Mouse (Mus musculus): ENCODE results near the gene Mdm4.

The Mdm4 gene

GRCm38 (mm10) chr1:132945826-132946225, 84.5 kb downstream of the Mdm4 start:
- DNase-seq (ENCODE audit: low read depth, low spot score), result no peak

DNA sequence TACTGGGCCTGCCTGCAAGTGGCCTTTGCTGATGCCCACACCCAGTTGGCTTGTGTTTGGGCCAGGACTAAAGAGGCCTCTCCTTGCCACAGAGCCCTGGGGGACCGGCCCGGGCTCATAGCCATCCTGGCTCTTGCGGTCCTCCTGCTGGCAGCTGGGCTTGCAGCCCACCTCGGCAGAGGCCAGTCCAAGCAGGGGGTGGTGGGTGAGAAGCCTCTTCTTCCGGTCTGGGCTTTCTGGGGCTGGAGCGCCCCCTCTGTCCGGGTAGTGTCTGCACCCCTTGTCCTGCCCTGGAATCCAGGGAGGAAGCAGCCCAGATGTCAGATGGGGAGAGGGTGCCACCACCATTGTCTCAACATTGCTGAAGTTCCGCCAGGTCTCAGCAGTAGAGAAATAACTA, 91.4 kb downstream of the Mdm4 start:
- DNase-seq (ENCODE audit: low read depth, low spot score), result no peak

DNA sequence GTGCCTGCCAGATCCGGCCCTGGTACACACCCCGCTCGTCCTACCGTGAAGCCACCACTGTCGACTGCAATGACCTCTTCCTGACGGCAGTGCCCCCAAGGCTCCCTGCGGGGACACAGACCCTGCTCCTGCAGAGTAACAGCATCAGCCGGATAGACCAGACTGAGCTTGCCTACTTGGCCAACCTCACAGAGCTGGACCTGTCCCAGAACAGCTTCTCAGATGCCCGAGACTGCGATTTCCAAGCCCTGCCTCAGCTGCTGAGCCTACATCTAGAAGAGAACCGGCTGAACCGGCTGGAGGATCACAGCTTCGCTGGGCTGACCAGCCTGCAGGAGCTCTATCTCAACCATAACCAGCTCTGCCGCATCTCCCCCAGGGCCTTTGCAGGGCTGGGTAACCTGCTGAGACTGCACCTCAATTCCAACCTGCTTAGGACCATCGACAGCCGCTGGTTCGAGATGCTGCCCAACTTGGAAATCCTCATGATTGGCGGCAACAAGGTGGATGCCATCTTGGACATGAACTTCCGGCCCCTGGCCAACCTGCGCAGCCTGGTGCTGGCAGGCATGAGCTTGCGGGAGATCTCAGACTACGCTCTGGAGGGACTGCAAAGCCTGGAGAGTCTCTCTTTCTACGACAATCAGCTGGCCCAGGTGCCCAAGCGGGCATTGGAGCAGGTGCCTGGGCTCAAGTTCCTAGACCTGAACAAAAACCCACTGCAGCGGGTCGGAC, 92.9 kb downstream of the Mdm4 start:
- no peak for DNase-seq (ENCODE audit: low read depth, low spot score)

DNA sequence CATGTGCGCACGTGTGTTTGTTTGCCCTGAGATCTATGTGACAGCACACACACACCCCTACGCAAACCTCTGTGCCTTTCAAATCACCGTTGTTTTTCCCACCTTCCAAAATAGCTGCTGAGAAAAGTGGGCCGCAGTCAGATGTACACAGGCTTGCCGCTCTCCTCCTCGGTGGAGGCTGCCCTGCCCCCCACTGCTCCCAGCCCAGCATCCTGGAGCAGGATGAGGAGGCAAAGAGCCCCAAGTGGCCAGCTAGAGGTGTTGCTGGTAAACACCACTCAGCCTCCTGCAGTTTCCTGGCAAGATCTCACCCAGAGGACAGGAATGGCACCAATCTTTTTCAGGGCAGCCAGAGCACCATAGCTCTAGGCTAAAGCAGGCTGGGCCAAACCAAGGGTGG, 95.5 kb downstream of the Mdm4 start:
- peak; percentile 58 for DNase-seq (ENCODE audit: low read depth, low spot score)

- no peak for DNase-seq (ENCODE audit: low read depth, low spot score)
Observed at GRCm38 (mm10) chr1:132932421-132932820, 97.9 kb downstream of the Mdm4 start.

- DNase-seq (ENCODE audit: low read depth, low spot score), result no peak
Observed at GRCm38 (mm10) chr1:132930291-132930690, 100.1 kb downstream of the Mdm4 start.

DNA sequence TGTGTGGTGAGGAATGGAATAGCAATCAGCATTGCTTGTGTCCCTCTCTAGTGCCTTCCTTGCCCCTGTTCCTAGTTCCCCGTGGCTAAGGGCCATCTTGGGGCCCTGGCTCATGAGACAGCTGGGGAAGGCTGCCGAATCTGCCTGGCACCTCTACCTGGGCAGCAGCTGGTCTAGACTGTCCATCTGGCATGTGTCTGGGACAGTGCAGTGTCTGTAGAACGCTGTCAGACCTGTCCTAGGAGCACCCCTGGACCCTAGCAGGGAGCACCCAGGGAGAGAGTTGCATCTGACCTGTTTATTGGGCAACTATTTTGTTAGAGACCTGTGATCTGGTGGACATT, 101.5 kb downstream of the Mdm4 start:
- no peak for DNase-seq (ENCODE audit: low read depth, low spot score)

- no peak for DNase-seq (ENCODE audit: low read depth, low spot score)
Observed at GRCm38 (mm10) chr1:132928032-132928906, 102.1 kb downstream of the Mdm4 start.

GRCm38 (mm10) chr1:132925270-132925669, 105.1 kb downstream of the Mdm4 start:
- DNase-seq (ENCODE audit: low read depth, low spot score), result no peak

- no peak for DNase-seq (ENCODE audit: low read depth, low spot score)
Observed at GRCm38 (mm10) chr1:132922257-132922656, 108.1 kb downstream of the Mdm4 start.

GRCm38 (mm10) chr1:132921071-132921470, 109.3 kb downstream of the Mdm4 start:
- no peak for DNase-seq (ENCODE audit: low read depth, low spot score)

DNA sequence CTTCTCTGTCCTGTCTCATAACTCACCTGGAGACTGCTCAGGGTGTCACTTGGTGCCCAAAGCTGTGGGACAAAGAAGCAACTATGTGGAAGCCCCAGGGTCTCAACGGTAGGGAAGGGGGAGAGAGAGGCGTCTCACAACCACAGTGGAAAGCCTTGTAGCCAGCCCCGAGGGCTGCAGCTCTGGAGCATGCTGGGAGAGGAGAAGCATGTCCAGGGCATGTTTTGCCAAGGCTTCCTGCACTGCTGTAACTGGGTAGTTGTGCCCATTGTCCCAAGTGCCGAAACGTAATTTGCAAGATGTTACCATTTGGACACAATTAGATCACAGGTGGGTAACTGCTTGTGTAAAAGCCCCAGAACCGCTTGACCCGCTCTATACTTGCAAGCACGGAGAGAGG, 111.1 kb downstream of the Mdm4 start:
- DNase-seq (ENCODE audit: low read depth, low spot score), result no peak

- no peak for DNase-seq (ENCODE audit: low read depth, low spot score)
Observed at GRCm38 (mm10) chr1:132918117-132918680, 112.2 kb downstream of the Mdm4 start.

- DNase-seq (ENCODE audit: low read depth, low spot score), result no peak
Observed at GRCm38 (mm10) chr1:132917554-132917953, 112.8 kb downstream of the Mdm4 start.

- peak; percentile 93 for DNase-seq (ENCODE audit: low read depth, low spot score)
Observed at GRCm38 (mm10) chr1:132915849-132916493, 114.4 kb downstream of the Mdm4 start.

GRCm38 (mm10) chr1:132910414-132911041, 119.8 kb downstream of the Mdm4 start:
- no peak for DNase-seq (ENCODE audit: low read depth, low spot score)

- DNase-seq (ENCODE audit: low read depth, low spot score), result no peak
Observed at GRCm38 (mm10) chr1:132909951-132910350, 120.4 kb downstream of the Mdm4 start.
